Mouse (Mus musculus) spleen, adult 10 weeks (tissue): ENCODE measurements around the gene Olfr498. TPM values are rescaled to one million over a fixed set of nuclear protein-coding genes. Genes with fewer than 3 reads are reported as not detected.

ENCODE experiments used
- polyA plus RNA-seq: library from polyadenylated mRNA; stranded (reverse); fragments of 350-450 nt; fragmentation: Illumina TruSeq; extraction: RNeasy Lipid Tissue Mini Kit (QIAGEN cat#74804); gene quantifications from one replicate; pipeline ENCODE4 v1.2.3, GENCODE M21; 2015; ENCODE audit warnings: low replicate concordance; ENCODE audit not compliant: insufficient read depth

Olfr498 gene
- polyA plus RNA-seq = not detected

DNA sequence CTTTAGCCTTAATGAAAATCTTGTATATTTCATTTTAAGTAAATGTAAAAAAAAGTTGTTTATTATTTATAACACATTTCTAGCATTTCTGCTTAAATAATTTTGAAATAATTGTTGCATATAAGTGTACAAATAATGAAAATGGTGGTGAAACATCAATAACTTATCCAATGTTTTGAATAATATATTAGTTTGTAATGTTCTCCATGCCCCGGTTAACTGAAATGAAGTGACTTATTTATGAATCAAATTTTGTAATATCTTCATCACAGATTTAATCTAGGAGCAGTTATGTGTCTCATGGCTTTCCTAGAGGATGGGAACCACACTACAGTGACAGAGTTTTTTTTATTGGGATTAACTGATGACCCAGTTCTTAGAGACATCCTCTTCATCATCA is at the start of gene Olfr498:
Olfr498 (plus strand) TSS at position 301 of the 400 bp plus-strand sequence.

DNA sequence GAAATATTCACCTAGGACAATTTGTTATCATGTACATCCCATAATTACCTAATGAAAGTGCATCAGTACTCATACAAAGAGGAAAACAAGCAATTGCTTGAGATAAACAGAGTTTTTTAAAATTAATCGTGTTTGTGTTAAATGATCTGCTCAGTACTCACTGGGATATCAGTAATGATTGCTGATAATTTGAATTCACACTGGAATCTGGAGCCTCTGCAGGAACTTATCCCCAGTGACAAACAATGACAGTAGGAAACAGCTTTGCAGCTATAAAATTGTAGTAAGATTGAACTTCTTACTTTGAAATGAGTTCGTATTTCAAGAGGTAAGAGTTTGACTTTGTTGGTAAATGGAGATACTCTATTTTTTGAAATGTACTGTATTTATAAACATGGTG is 45.0 kb upstream of the Olfr498 start, which contains the start of gene Olfr497:
Olfr497 (plus strand) TSS at position 301 of the 400 bp plus-strand sequence.

Other genes with a start within 250 kb of the Olfr498 start
- gene Olfr488, start 207.0 kb upstream of the Olfr498 start, polyA plus RNA-seq = not detected
- not detected for gene Olfr490, start 176.4 kb upstream of the Olfr498 start, polyA plus RNA-seq
- not detected for gene Olfr491, start 151.9 kb upstream of the Olfr498 start, polyA plus RNA-seq
- gene Olfr492, start 141.7 kb upstream of the Olfr498 start, polyA plus RNA-seq = not detected
- not detected for gene Olfr493, start 118.3 kb upstream of the Olfr498 start, polyA plus RNA-seq
- gene Olfr494, start 100.0 kb upstream of the Olfr498 start, polyA plus RNA-seq = not detected
- not detected for gene Olfr495, start 72.2 kb upstream of the Olfr498 start, polyA plus RNA-seq
- not detected for gene Olfr497, start 44.9 kb upstream of the Olfr498 start, polyA plus RNA-seq
- not detected for gene Olfr502, start 59.7 kb downstream of the Olfr498 start, polyA plus RNA-seq
- gene Olfr503, start 79.2 kb downstream of the Olfr498 start, polyA plus RNA-seq = not detected
- not detected for gene Olfr504, start 100.5 kb downstream of the Olfr498 start, polyA plus RNA-seq
- not detected for gene Olfr506, start 145.5 kb downstream of the Olfr498 start, polyA plus RNA-seq
- not detected for gene Olfr507, start 156.5 kb downstream of the Olfr498 start, polyA plus RNA-seq
- gene Olfr508, start 164.7 kb downstream of the Olfr498 start, polyA plus RNA-seq = not detected
- gene Olfr509, start 186.6 kb downstream of the Olfr498 start, polyA plus RNA-seq = not detected
- gene Olfr510, start 201.1 kb downstream of the Olfr498 start, polyA plus RNA-seq = not detected
- gene Olfr512, start 248.0 kb downstream of the Olfr498 start, polyA plus RNA-seq = not detected